Mouse (Mus musculus): ENCODE measurements around the gene Rapgef5. TPM values are rescaled to one million over a fixed set of nuclear protein-coding genes. Genes with fewer than 3 reads are reported as not detected.
A peak's percentile ranks its signal among the peaks of the same experiment; 100 is the strongest.

Rapgef5 gene
- polyA plus RNA-seq, 1 experiment: 5.2 TPM

GRCm38 (mm10) chr12:117692775-117693174 lies 176.5 kb downstream of the Rapgef5 start:
- DNase-seq (ENCODE audit: low read depth, low spot score): no peak
- 78% methylated on average over 1 of the region's 1 CpGs for WGBS

DNA sequence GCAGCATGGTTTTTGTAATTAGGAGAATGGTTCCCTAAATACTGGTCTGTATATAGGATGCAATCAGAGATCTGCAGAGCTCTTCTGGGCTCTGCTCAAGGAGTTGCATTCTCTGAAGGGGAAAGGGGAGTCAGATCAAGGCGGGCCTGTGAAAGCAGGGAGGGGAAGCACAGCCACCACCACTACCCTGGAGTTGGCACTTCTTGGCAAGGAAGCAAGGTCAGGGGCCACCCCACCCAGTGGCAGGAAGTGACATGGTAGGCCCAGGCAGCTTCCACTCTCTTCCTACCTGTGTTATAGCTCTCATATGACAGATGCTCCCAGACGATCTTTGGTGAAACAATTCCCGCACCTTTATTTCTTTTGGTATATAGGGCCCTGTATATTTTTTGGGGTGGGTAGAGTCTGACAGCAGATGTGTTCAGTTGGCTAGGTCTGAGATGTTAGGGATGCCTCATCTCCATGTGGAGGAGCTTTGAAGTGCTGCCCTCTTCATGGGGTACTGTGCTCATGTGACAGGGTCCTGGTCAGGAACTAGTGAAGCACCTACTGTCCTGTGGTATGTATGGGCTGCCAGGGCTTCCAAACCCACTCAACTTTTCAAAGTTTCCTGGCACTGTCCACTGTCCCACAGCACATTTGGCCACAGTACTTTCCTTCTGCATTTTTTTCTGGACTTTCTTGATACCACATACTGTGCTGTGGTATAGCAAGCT lies 183.8 kb downstream of the Rapgef5 start:
- no peak for DNase-seq (ENCODE audit: low read depth, low spot score)
- 71% methylated on average over 3 of the region's 3 CpGs for WGBS

DNA sequence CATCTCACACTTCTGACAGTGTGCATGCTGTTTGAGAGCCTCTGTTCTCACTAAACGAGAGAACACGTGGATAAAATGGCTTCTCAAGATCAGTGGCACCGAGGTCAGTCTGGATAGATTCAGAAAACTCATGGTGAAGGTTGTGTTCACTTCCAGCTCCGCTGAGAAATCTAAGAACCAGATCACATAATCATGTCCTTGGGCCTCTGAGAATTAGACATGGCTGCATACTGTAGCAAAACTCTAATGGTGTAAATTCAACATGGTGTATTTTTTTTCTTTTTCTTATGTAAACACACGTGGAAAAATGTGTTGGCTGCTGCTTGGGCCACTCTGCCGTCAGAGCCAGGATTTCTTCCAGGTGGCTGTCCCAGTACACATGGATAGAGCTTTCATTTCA lies 184.6 kb downstream of the Rapgef5 start:
- no peak for DNase-seq (ENCODE audit: low read depth, low spot score)
- WGBS: 77% methylated on average over 6 of the region's 6 CpGs

GRCm38 (mm10) chr12:117702291-117702690 lies 186.0 kb downstream of the Rapgef5 start:
- 94% methylated on average over 8 of the region's 8 CpGs for WGBS
- DNase-seq (ENCODE audit: low read depth, low spot score): no peak

DNA sequence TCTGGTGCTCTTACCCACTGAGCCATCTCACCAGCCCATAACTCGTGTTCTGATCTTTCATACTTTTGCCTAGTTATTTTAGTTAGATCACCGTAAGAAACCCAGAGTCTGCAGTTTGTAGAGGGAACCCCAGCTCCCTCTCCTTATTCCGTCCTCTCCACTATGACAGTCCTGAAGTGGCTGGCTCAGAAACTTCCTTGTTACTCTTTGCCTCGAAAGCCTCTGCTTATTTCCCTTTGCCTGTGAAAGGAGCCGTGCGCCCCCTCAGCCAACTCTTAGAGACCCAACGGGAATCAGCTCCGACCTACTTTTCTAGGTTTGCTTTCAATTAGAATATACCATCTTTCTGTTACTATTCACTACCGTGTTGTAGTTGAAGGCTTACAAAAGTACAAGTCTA lies 186.6 kb downstream of the Rapgef5 start:
- 94% methylated on average over 9 of the region's 9 CpGs for WGBS
- no peak for DNase-seq (ENCODE audit: low read depth, low spot score)

- WGBS: 57% methylated on average over 2 of the region's 2 CpGs
- DNase-seq (ENCODE audit: low read depth, low spot score): no peak
Measured at GRCm38 (mm10) chr12:117703413-117703812, 187.1 kb downstream of the Rapgef5 start.

GRCm38 (mm10) chr12:117705308-117705707 lies 189.0 kb downstream of the Rapgef5 start:
- DNase-seq (ENCODE audit: low read depth, low spot score): no peak
- WGBS: 74% methylated on average over 3 of the region's 3 CpGs

- WGBS: 65% methylated on average over 12 of the region's 12 CpGs
- no peak for DNase-seq (ENCODE audit: low read depth, low spot score)
Measured at GRCm38 (mm10) chr12:117709280-117709679, 193.0 kb downstream of the Rapgef5 start.

DNA sequence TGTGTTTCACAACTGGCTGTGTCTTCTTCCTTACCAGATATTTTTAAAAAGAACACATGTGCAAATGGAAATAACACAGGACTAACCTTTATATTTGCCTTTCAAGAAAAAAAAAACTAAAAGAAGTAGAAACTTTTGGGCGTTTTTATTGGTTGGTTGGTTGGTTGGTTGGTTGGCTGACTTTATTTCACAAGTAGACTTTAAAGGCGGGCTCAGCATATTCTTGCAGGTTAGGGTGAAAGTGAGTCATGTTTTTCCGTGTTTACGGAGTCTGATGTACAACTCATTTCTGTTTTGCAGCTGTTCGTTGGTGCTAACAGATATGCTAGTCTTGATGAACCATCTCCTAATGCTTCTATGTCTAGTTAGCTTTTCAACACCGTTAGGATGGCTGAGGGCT lies 196.2 kb downstream of the Rapgef5 start:
- 80% methylated on average over 6 of the region's 6 CpGs for WGBS
- no peak for DNase-seq (ENCODE audit: low read depth, low spot score)

- WGBS: 82% methylated on average over 6 of the region's 6 CpGs
- no peak for DNase-seq (ENCODE audit: low read depth, low spot score)
Measured at GRCm38 (mm10) chr12:117713616-117714015, 197.3 kb downstream of the Rapgef5 start.

GRCm38 (mm10) chr12:117720794-117721747 lies 204.8 kb downstream of the Rapgef5 start:
- no peak for DNase-seq (ENCODE audit: low read depth, low spot score)
- WGBS: 73% methylated on average over 14 of the region's 14 CpGs

- WGBS: 14% methylated on average over 6 of the region's 6 CpGs
Measured at GRCm38 (mm10) chr12:117721748-117722150, 205.5 kb downstream of the Rapgef5 start.

GRCm38 (mm10) chr12:117725011-117725410 lies 208.7 kb downstream of the Rapgef5 start:
- 91% methylated on average over 4 of the region's 4 CpGs for WGBS
- no peak for DNase-seq (ENCODE audit: low read depth, low spot score)

More at GRCm38 (mm10) chr12:117721748-117722150, 205.5 kb downstream of the Rapgef5 start:
- peak; percentile 7 for DNase-seq (ENCODE audit: low read depth, low spot score)

GRCm38 (mm10) chr12:117727481-117728177 lies 211.3 kb downstream of the Rapgef5 start:
- no peak for DNase-seq (ENCODE audit: low read depth, low spot score)
- 85% methylated on average over 8 of the region's 8 CpGs for WGBS

- DNase-seq (ENCODE audit: low read depth, low spot score): no peak
- WGBS: 40% methylated on average over 3 of the region's 3 CpGs
Measured at GRCm38 (mm10) chr12:117728178-117728611, 211.9 kb downstream of the Rapgef5 start.

DNA sequence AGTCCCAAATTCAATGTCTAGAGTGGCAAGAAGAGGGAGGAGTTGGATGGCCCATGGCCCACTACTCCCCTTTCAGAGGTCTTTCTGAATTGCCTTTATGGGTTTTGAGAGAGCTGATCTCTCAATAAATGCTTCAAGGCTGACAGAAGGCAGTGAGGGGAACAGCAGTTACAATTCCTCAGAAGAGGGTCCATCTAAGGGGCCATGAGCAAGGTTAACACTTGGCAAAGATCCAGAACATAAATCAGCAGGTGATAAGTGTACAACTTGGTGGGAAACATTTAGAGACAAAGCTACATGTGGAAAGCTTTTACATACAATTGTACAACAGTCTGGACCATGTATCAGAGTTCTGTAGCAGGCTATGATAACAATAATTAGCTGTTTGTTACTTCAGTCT lies 217.3 kb downstream of the Rapgef5 start:
- DNase-seq (ENCODE audit: low read depth, low spot score): no peak

GRCm38 (mm10) chr12:117736130-117736529 lies 219.9 kb downstream of the Rapgef5 start:
- DNase-seq (ENCODE audit: low read depth, low spot score): no peak
- WGBS: 79% methylated on average over 3 of the region's 3 CpGs

DNA sequence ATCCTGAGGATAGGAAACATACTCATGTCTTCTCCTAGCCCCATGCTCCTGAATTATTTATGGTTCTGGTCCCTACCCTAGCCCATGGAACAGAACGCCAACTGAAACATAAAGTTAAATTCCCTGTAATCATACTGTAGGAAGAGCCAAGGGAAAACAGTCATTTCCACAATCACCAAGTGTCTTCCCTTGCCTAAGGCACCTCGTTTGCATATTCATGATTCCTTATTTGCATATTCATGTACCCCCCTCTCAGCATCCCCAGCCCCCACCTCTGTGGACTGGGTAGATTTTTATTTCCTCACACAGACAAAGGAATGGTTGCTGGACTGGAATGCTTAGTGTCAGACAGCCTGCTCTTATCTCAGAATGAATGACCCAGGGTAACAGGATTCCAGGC lies 220.6 kb downstream of the Rapgef5 start:
- 71% methylated on average over 2 of the region's 2 CpGs for WGBS
- no peak for DNase-seq (ENCODE audit: low read depth, low spot score)

- no peak for DNase-seq (ENCODE audit: low read depth, low spot score)
- 75% methylated on average over 11 of the region's 11 CpGs for WGBS
Measured at GRCm38 (mm10) chr12:117737332-117738031, 221.2 kb downstream of the Rapgef5 start.
